Mouse (Mus musculus) neural tube, embryonic 14.5 days (tissue): Measurements from ENCODE around the gene Ankrd17. TPM values are rescaled to one million over a fixed set of nuclear protein-coding genes. Genes with fewer than 3 reads are reported as not detected.

ENCODE experiments used
- ATAC-seq: fragments of 200-750 bp; cut with Nextera tagmentation; 2 replicates; pipeline ENCODE4 v1.8.0; 2017; ENCODE audit warnings: low read depth, mild to moderate bottlenecking, moderate TSS enrichment, moderate library complexity
- H3K27ac ChIP-seq: fragments of 300-500 bp; sonication (generic); 2 replicates; pipeline ENCODE4 v1.5.1; 2014; ENCODE audit warnings: low read depth, mild to moderate bottlenecking, control low read depth, low read length, moderate library complexity, mixed read lengths
- H3K27me3 ChIP-seq: fragments of 300-500 bp; sonication (generic); 2 replicates; pipeline ENCODE4 v1.6.1; 2014; ENCODE audit warnings: low read length; ENCODE audit not compliant: control insufficient read depth, insufficient read depth
- H3K36me3 ChIP-seq: fragments of 300-500 bp; sonication (generic); 2 replicates; pipeline ENCODE4 v1.6.1; 2014; ENCODE audit warnings: low read length, mixed read lengths; ENCODE audit not compliant: control insufficient read depth, insufficient read depth
- H3K4me1 ChIP-seq: fragments of 300-500 bp; sonication (generic); 2 replicates; pipeline ENCODE4 v1.6.1; 2014; ENCODE audit warnings: low read length; ENCODE audit not compliant: control insufficient read depth, insufficient read depth
- H3K4me2 ChIP-seq: fragments of 300-500 bp; sonication (generic); 2 replicates; pipeline ENCODE4 v1.6.1; 2014; ENCODE audit warnings: mild to moderate bottlenecking, low read depth, low read length, control low read depth
- H3K4me3 ChIP-seq: fragments of 300-500 bp; sonication (generic); 2 replicates; pipeline ENCODE4 v1.5.1; 2014; ENCODE audit warnings: low read depth, low read length, control low read depth, mixed read lengths
- H3K9ac ChIP-seq: fragments of 300-500 bp; sonication (generic); replicated peaks from 2 replicates; pipeline ENCODE4 v1.6.1; 2014; ENCODE audit warnings: low read depth, mild to moderate bottlenecking, control low read depth, low read length, mixed read lengths
- H3K9me3 ChIP-seq: fragments of 300-500 bp; sonication (generic); 2 replicates; pipeline ENCODE4 v1.6.1; 2016; ENCODE audit warnings: low read length; ENCODE audit not compliant: control insufficient read depth
- WGBS: fragments of 180-500 bp; shearing (Covaris S2); extraction: QIAGEN DNeasy Blood & Tissue Kit; methylation state at CpG from one replicate; pipeline ENCODE4 v1.1.7; 2014; 5-methylcytosine and 5-hydroxymethylcytosine counted together
- polyA plus RNA-seq: library from polyadenylated mRNA; unstranded; fragments of >200 nt; fragmentation: Nextera tagmentation; extraction: Ambion mirVana; gene quantifications from 2 replicates; pipeline ENCODE4 v1.2.1, GENCODE M21; 2014

Gene Ankrd17
- polyA plus RNA-seq, 1 experiment from 2014 or later: 41.1 TPM

DNA sequence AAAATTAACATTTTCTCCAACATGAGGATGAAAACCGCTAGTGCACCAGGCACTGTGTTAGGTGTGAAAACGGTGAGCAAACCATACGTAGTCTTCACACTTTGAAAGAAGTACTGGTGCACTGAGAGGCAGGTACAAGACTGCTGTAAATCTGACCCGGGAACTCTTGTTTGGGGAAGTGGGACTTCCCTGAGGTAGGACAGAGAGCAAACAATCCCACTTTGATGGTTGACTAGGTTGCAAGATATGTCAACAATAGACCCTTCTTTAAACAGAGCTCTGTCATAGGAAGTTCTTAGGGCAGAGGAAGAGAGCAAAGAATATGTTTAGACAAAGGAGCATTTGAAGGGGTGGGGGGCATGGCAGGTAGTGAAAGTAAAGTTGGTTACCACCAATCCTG lies 7.3 kb upstream of the Ankrd17 start:
- Histone ChIP-seq H3K4me3 (no peak overlapping the region), H3K9me3 (no peaks in the 10 kb centered on the region), H3K27ac (no peak overlapping the region), H3K4me2 (no peak overlapping the region), H3K9ac (no peak overlapping the region), H3K4me1 (no peaks in the 10 kb centered on the region), H3K27me3 (no peaks in the 10 kb centered on the region), H3K36me3 (no peaks in the 10 kb centered on the region)
- no peak for ATAC-seq
- 94% methylated on average over 4 of the region's 4 CpGs for WGBS

DNA sequence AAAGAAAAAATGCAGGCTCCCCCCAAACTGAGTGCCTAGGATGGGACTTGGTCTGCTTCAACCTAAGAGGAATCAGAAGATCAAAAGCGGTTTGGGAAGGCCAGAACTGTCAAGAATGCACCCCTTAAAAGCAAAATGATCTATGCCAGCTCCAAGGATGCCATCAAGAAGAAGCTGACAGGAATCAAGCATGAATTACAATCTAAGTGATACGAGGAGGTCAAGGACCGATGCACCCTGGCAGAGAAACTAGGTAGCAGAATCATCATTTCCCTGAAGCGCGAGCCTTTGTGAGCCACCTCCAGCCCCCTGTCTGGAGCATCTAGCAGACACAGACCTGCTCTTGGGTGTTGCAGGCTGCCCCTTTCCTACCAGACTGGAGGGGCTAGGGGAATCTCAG lies 4.0 kb upstream of the Ankrd17 start:
- no peaks in the 10 kb centered on the region for H3K27me3 ChIP-seq
- H3K36me3 ChIP-seq: no peaks in the 10 kb centered on the region
- ATAC-seq: no peak
- no peak overlapping the region for H3K27ac ChIP-seq
- no peaks in the 10 kb centered on the region for H3K9me3 ChIP-seq
- WGBS: 86% methylated on average over 5 of the region's 5 CpGs
- no peak overlapping the region for H3K9ac ChIP-seq
- no peak overlapping the region for H3K4me2 ChIP-seq
- H3K4me1 ChIP-seq: peaks cover 4% of the 10 kb centered on the region; the same call in 1 of the 2 replicates
- no peak overlapping the region for H3K4me3 ChIP-seq

DNA sequence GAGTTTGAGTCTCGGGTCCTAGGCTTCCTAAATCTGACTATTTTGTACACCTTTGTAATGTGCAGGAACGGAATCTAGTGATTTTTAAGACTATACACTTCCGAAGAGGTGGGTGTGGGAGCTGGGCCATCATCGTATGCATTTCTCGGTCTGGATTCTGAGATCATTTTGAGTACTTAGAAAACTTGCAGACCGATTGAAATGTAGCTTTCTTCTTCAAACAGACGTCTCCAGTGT lies 608 bp upstream of the Ankrd17 start, which contains the start of gene Gm9958:
Gene Gm9958, plus strand, starts transcription at position 138 of the 237 bp plus-strand sequence.
- H3K4me2 ChIP-seq: peak within 1 kb of the TSS; percentile 63
- no peaks in the 10 kb centered on the region for H3K27me3 ChIP-seq
- 2% methylated on average over 7 of the region's 7 CpGs for WGBS
- H3K9ac ChIP-seq: peak within 1 kb of the TSS; percentile 91
- H3K4me3 ChIP-seq: peak within 1 kb of the TSS; percentile 83
- H3K4me1 ChIP-seq: peaks cover 21% of the 10 kb centered on the region
- H3K27ac ChIP-seq: peak within 1 kb of the TSS; percentile 99
- no peaks in the 10 kb centered on the region for H3K9me3 ChIP-seq
- H3K36me3 ChIP-seq: no peaks in the 10 kb centered on the region
- peak; percentile 0; the same call in 1 of the 2 replicates for ATAC-seq

DNA sequence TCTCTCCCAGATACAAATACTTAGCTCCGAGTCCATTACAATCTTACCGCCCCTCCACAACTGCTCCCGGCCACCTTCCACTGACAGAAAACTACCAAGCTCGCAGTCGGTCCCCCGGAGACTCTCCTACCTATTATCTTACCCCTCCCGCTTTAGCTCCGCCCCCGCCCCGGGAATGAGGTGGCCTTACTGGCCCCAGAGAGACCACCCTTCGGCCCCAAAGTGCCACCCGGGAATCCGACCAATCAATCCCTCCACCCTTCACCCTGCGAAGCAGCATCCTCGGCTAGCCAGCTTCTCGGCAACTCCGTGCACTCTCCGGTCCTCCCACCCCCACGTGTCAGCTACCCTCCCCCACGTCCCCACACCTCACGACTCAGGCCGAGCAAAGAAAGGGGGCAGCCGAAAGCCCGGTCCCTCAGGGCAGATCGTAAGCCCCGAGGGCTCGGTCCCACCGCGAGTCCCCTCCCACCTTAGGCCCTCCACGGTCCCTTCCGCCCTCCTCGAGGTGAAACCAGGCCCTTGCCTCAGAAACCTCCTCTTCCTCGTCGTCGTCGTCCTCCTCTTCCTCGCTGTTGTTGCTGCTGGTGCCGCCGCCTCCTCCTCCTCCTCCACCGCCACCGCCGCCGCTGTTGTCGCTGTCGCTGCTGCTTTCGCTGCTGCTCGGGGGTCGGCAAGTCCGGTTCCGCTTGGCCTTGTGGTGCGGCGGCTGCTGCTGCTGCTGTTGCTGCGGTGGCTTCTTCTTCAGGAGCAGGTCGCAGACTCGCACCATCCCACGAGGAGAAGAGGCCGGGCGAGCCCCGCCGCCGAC lies 1.0 kb downstream of the Ankrd17 start:
- Histone ChIP-seq H3K4me3 (peak overlapping the region; percentile 83), H3K27me3 (no peaks in the 10 kb centered on the region), H3K9ac (peak overlapping the region; percentile 91), H3K27ac (peak overlapping the region; percentile 99), H3K36me3 (no peaks in the 10 kb centered on the region), H3K4me2 (peak overlapping the region; percentile 65), H3K4me1 (peaks cover 21% of the 10 kb centered on the region), H3K9me3 (no peaks in the 10 kb centered on the region)
- peak; percentile 29 for ATAC-seq
- WGBS: under 1% methylated on average over 58 of the region's 61 CpGs

DNA sequence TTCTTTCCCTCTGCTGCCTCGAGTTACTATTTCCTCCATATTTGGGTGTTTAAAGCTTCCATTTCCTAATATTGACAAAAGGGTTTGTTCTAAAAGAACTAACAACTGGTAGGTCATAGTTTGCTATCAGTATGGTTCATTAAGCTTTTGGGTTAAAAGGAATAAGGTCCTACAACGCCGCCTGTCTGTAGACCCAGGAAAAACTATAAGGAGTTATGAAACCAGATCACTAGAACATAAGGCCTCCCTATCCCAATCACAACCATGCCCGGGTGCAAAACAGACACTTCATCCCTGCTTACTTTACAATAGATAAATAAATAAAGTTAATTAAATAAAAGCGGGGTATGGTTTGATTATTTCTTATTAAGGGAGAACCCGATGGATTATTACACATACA lies 1.9 kb downstream of the Ankrd17 start:
- no peaks in the 10 kb centered on the region for H3K27me3 ChIP-seq
- peak overlapping the region; percentile 65 for H3K4me2 ChIP-seq
- H3K27ac ChIP-seq: no peak overlapping the region
- no peaks in the 10 kb centered on the region for H3K36me3 ChIP-seq
- WGBS: 3% methylated on average over 6 of the region's 6 CpGs
- peak overlapping the region; percentile 83 for H3K4me3 ChIP-seq
- no peak for ATAC-seq
- no peaks in the 10 kb centered on the region for H3K9me3 ChIP-seq
- H3K4me1 ChIP-seq: peaks cover 21% of the 10 kb centered on the region
- H3K9ac ChIP-seq: peak overlapping the region; percentile 91

DNA sequence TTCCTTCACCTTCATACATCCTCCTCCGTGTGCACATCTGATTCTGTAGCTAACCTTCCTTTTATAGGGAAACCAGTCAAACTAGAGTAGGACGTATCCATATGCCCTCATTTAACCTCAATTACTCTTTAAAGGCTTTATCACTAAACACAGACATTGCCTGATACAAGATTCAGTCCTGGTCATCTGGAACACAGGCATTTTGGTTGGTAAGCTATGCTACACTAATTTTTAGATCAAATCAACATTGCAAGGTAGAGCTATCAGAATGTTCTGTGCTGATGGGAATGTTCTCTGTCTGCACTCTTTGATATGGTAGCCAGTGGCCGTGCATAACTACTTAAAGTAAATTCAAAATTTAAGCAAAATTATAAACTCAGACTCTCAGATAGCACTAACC lies 10.6 kb downstream of the Ankrd17 start:
- ATAC-seq: no peak
- H3K27me3 ChIP-seq: no peaks in the 10 kb centered on the region
- no peak overlapping the region for H3K9ac ChIP-seq
- no peak overlapping the region for H3K4me3 ChIP-seq
- no peak overlapping the region for H3K27ac ChIP-seq
- H3K4me1 ChIP-seq: no peaks in the 10 kb centered on the region
- no peaks in the 10 kb centered on the region for H3K36me3 ChIP-seq
- H3K9me3 ChIP-seq: no peaks in the 10 kb centered on the region
- H3K4me2 ChIP-seq: no peak overlapping the region
- 94% methylated on average over 3 of the region's 3 CpGs for WGBS

DNA sequence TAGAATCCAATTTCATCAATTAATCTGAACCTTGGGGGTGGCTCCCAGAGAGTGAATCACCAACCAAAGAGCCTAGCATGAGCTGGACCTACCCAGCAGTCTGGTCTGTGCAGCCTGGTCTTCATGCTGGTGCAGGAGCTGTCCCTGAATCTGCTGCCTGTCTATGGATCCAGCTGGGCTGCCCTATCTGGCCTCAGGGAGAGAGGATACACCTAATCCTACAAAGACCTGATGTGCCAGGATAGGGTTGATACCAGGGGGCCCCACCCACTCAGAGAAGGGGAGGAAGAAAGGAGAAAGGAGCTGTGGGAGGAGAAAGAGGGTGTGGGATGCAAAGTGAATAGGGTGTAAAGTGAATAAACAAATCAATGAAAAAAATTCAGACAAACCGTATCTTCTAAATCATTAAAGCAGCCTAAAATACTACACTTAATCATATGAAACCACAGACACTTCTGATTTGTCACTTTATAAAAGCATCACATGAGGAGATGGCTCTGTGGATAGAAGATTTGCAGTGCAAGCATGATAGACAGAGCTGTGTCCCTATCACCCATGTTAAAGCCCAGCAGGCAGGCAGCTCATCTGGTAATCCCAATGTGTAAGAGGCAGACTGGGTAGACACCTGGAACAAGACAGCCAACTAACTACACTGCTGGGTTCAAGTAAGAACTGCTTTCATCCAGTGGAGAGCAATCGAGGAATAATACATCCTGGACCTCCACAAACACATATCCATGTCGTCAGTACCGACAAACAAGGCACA lies 12.6 kb downstream of the Ankrd17 start:
- Histone ChIP-seq H3K36me3 (no peaks in the 10 kb centered on the region), H3K27ac (no peak overlapping the region), H3K27me3 (no peaks in the 10 kb centered on the region), H3K4me3 (no peak overlapping the region), H3K4me1 (no peaks in the 10 kb centered on the region), H3K9ac (no peak overlapping the region), H3K9me3 (no peaks in the 10 kb centered on the region), H3K4me2 (no peak overlapping the region)
- WGBS: 95% methylated on average over 4 of the region's 4 CpGs
- ATAC-seq: peak; percentile 36; the same call in 1 of the 2 replicates

DNA sequence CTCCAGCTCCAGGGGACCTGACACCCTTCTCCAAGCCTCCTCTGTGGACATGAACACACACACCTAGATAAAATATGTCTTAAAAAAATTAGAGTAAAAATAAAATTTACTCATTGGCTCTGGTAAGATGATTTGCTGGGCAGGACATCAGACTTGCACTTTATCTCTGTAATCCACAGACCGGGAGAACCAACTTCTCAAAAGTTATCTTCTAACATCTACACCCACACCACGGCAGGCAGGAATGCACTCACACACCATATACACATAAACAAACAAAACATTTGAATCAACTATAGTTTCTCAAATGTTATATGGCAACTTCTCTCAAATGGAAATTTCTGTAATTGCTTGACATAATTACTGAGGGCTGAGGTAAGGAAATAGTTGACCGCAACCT lies 19.5 kb downstream of the Ankrd17 start:
- H3K9me3 ChIP-seq: no peaks in the 10 kb centered on the region
- 94% methylated on average over 3 of the region's 3 CpGs for WGBS
- H3K27ac ChIP-seq: no peak overlapping the region
- no peaks in the 10 kb centered on the region for H3K27me3 ChIP-seq
- H3K4me3 ChIP-seq: no peak overlapping the region
- no peaks in the 10 kb centered on the region for H3K4me1 ChIP-seq
- no peak for ATAC-seq
- H3K4me2 ChIP-seq: no peak overlapping the region
- no peaks in the 10 kb centered on the region for H3K36me3 ChIP-seq
- no peak overlapping the region for H3K9ac ChIP-seq

DNA sequence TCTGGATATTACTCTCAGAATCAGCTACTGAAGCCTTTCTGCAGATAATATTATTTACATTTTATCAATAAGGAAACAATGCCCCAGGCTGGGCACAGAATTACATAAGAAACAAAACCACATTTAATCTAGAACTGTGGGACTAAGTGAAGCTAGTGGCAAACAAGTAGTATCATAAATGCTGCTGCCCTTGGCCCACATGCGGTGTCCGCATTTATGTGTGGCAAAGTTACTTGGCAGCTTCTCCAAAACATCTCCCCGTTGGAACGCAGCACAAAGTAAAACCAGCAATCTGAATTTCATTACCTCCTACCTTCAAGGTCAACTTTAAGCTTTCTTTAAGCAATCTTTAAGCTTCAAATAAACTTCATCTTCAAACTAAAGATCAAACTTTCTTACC lies 25.5 kb downstream of the Ankrd17 start:
- no peaks in the 10 kb centered on the region for H3K9me3 ChIP-seq
- no peaks in the 10 kb centered on the region for H3K36me3 ChIP-seq
- 0 out of 2 replicates have a peak, but pooled peaks cover 11% of the 10 kb centered on the region for H3K4me1 ChIP-seq
- WGBS: 78% methylated on average over 4 of the region's 4 CpGs
- no peak overlapping the region for H3K27ac ChIP-seq
- H3K4me3 ChIP-seq: no peak overlapping the region
- no peaks in the 10 kb centered on the region for H3K27me3 ChIP-seq
- ATAC-seq: no peak
- no peak overlapping the region for H3K9ac ChIP-seq
- no peak overlapping the region for H3K4me2 ChIP-seq
